13 mouse cellular contexts compared by ENCODE assay signal in the genomic region with DNA sequence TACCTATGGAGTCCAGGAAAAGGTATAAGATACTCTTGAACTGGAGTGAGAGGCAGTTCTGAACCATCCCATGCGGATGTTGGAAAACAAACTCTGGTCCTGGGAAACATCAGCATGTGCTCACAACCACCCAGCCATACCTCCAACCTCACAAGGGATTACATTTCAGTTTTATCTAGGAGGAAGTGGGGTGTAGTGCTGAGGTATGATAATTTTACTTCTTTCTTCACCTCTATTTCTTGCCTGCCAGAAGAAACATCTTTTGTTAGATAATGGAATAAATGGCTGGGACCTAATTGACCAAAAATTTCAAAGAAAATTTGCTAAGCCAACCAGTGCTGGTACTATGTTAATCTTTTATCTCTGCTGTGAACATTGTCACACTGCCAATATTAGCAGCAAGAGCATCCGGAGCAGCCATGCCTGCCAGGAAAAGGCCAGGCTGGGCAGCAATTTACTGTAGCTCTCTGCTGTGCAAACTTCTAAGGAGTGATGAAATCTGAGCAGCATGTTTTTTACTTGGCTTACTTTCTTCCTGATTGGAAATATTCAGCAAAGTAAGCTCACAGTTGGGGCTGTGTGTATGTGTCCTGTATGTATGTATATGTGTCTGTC. TPM values are rescaled to one million over a fixed set of nuclear protein-coding genes. Genes with fewer than 3 reads are reported as not detected.
DNase-seq lines count a peak whose midpoint lies in the region; ATAC-seq and TF ChIP-seq lines count a peak whose summit lies in the region.
"Had no signal": no experiment of that assay in that cellular context is flagged by ENCODE, and none has a peak within 500 bp of the region (broad histone marks: within the 10 kb centered on the region; RNA-seq: fewer than 3 reads in every experiment).

No protein-coding gene starts in this region.

- H3K9me3 ChIP-seq in forebrain, embryonic 14.5 days (replicated peaks; ENCODE audit: control insufficient read depth, low read length): no peaks in the 10 kb centered on the region
- H3K9me3 ChIP-seq in forebrain, embryonic 11.5 days (ENCODE audit: control insufficient read depth, low read length): no peaks in the 10 kb centered on the region
- H3K9me3 ChIP-seq in lung, embryonic 14.5 days (ENCODE audit: low read depth, low read length): no peaks in the 10 kb centered on the region
- no peaks in the 10 kb centered on the region for H3K9me3 ChIP-seq in heart, postnatal 0 days (replicated peaks; ENCODE audit: control insufficient read depth, low read length)
- H3K9me3 ChIP-seq: megakaryocyte, embryonic 14.5 days; neural tube, embryonic 13.5 days had no signal

- H3K4me1 ChIP-seq in forebrain, embryonic 14.5 days (ENCODE audit: control insufficient read depth, insufficient read depth, low read length): no peaks in the 10 kb centered on the region
- H3K4me1 ChIP-seq in forebrain, embryonic 11.5 days (replicated peaks; ENCODE audit: control insufficient read depth, insufficient read depth, low read length): no peaks in the 10 kb centered on the region
- H3K4me1 ChIP-seq in lung, embryonic 14.5 days (ENCODE audit: insufficient read depth): no peaks in the 10 kb centered on the region
- no peaks in the 10 kb centered on the region for H3K4me1 ChIP-seq in lung, adult 2 months (ENCODE audit: control insufficient read depth, insufficient read depth, low read length)
- peaks cover 9% of the 10 kb centered on the region for H3K4me1 ChIP-seq in heart, postnatal 0 days (ENCODE audit: control insufficient read depth, insufficient read depth)
- H3K4me1 ChIP-seq: neural tube, embryonic 13.5 days had no signal

- no peak overlapping the region for H3K4me3 ChIP-seq in forebrain, embryonic 14.5 days (ENCODE audit: low read depth, low read length)
- no peak overlapping the region for H3K4me3 ChIP-seq in forebrain, embryonic 11.5 days (ENCODE audit: low read depth, low read length)
- no peak overlapping the region for H3K4me3 ChIP-seq in lung, embryonic 14.5 days (ENCODE audit: low read depth, low read length)
- H3K4me3 ChIP-seq in lung, adult 2 months (replicated peaks; ENCODE audit: extremely low read depth, low read depth, low read length): no peak overlapping the region
- no peak overlapping the region for H3K4me3 ChIP-seq in heart, postnatal 0 days (ENCODE audit: low read depth, low read length)
- H3K4me3 ChIP-seq: megakaryocyte, embryonic 14.5 days; neural tube, embryonic 13.5 days had no signal

- DNase-seq in forebrain, embryonic 14.5 days (ENCODE audit: low spot score): peak; percentile 31
- DNase-seq in forebrain, embryonic 11.5 days (ENCODE audit: low spot score): no peak
- peak; percentile 80 for DNase-seq in lung, embryonic 14.5 days
- no peak for DNase-seq in lung, adult 2 months
- DNase-seq in heart, postnatal 0 days (ENCODE audit: low spot score): no peak
- peak; percentile 28 for DNase-seq in lung, postnatal 36 days
- no peak for DNase-seq in layer of hippocampus, postnatal 36 days
- DNase-seq in right cerebral cortex, postnatal 14 days: no peak
- DNase-seq: layer of hippocampus, adult 9-11 months had no signal

- no peak for TF ChIP-seq POLR2A in lung, adult 2 months (IDR thresholded peaks at IDR 0.05; ENCODE audit: borderline replicate concordance, extremely low read depth, low read depth, low read length)

- H3K9ac ChIP-seq in forebrain, embryonic 14.5 days (ENCODE audit: low read length): no peak overlapping the region
- no peak overlapping the region for H3K9ac ChIP-seq in forebrain, embryonic 11.5 days (ENCODE audit: low read length)
- H3K9ac ChIP-seq in lung, embryonic 14.5 days: no peak overlapping the region
- H3K9ac ChIP-seq in heart, postnatal 0 days (replicated peaks; ENCODE audit: low read depth, low read length): no peak overlapping the region
- H3K9ac ChIP-seq: neural tube, embryonic 13.5 days had no signal

- no peak for TF ChIP-seq EP300 in heart, postnatal 0 days (IDR thresholded peaks at IDR 0.05; ENCODE audit: low read depth)

- no peaks in the 10 kb centered on the region for H3K27me3 ChIP-seq in forebrain, embryonic 14.5 days (replicated peaks; ENCODE audit: control insufficient read depth, insufficient read depth, low read length)
- H3K27me3 ChIP-seq in forebrain, embryonic 11.5 days (ENCODE audit: control insufficient read depth, insufficient read depth, low read length): no peaks in the 10 kb centered on the region
- H3K27me3 ChIP-seq in lung, embryonic 14.5 days (ENCODE audit: insufficient read depth, low read length): no peaks in the 10 kb centered on the region
- no peaks in the 10 kb centered on the region for H3K27me3 ChIP-seq in heart, postnatal 0 days (ENCODE audit: control insufficient read depth, insufficient read depth, low read length)
- H3K27me3 ChIP-seq: neural tube, embryonic 13.5 days had no signal

- TF ChIP-seq CTCF in lung, embryonic 14.5 days (IDR thresholded peaks at IDR 0.05; ENCODE audit: low read depth): no peak
- no peak for TF ChIP-seq CTCF in lung, adult 2 months (IDR thresholded peaks at IDR 0.05; ENCODE audit: insufficient read depth, low read length)
- TF ChIP-seq CTCF in heart, postnatal 0 days (IDR thresholded peaks at IDR 0.05; ENCODE audit: low read depth): no peak

- WGBS in forebrain, embryonic 14.5 days: 65% methylated on average over 2 of the region's 2 CpGs
- 79% methylated on average over 2 of the region's 2 CpGs for WGBS in forebrain, embryonic 11.5 days
- WGBS in lung, embryonic 14.5 days: 42% methylated on average over 2 of the region's 2 CpGs
- 38% methylated on average over 2 of the region's 2 CpGs for WGBS in lung, adult 2 months
- 20% methylated on average over 2 of the region's 2 CpGs for WGBS in heart, postnatal 0 days

- H3K36me3 ChIP-seq in forebrain, embryonic 14.5 days (ENCODE audit: control insufficient read depth, insufficient read depth, low read length): no peaks in the 10 kb centered on the region
- no peaks in the 10 kb centered on the region for H3K36me3 ChIP-seq in forebrain, embryonic 11.5 days (ENCODE audit: control insufficient read depth, insufficient read depth, low read length)
- H3K36me3 ChIP-seq in lung, embryonic 14.5 days (ENCODE audit: insufficient read depth): no peaks in the 10 kb centered on the region
- H3K36me3 ChIP-seq in heart, postnatal 0 days (replicated peaks; ENCODE audit: control insufficient read depth, insufficient read depth, low read length): no peaks in the 10 kb centered on the region
- H3K36me3 ChIP-seq: neural tube, embryonic 13.5 days had no signal

- H3K27ac ChIP-seq in forebrain, embryonic 14.5 days (ENCODE audit: low read depth, low read length): no peak overlapping the region
- no peak overlapping the region for H3K27ac ChIP-seq in forebrain, embryonic 11.5 days (ENCODE audit: low read depth, low read length)
- no peak overlapping the region for H3K27ac ChIP-seq in lung, embryonic 14.5 days (ENCODE audit: low read depth)
- no peak overlapping the region for H3K27ac ChIP-seq in heart, postnatal 0 days (ENCODE audit: low read depth)
- H3K27ac ChIP-seq: neural tube, embryonic 13.5 days had no signal

- no peak for ATAC-seq in forebrain, embryonic 14.5 days
- no peak for ATAC-seq in forebrain, embryonic 11.5 days (replicated peaks; ENCODE audit: low FRiP score)
- peak; percentile 85; the same call in 1 of the 2 replicates for ATAC-seq in lung, embryonic 14.5 days (ENCODE audit: insufficient read depth)
- peak; percentile 44; the same call in 1 of the 2 replicates for ATAC-seq in heart, postnatal 0 days (ENCODE audit: insufficient read depth, low read depth)

- no peak overlapping the region for H3K4me2 ChIP-seq in forebrain, embryonic 14.5 days (ENCODE audit: low read length)
- no peak overlapping the region for H3K4me2 ChIP-seq in forebrain, embryonic 11.5 days (ENCODE audit: low read depth, low read length, severe bottlenecking)
- no peak overlapping the region for H3K4me2 ChIP-seq in lung, embryonic 14.5 days
- no peak overlapping the region for H3K4me2 ChIP-seq in heart, postnatal 0 days (ENCODE audit: low read depth, low read length)
- H3K4me2 ChIP-seq: neural tube, embryonic 13.5 days had no signal

RNA-seq across cellular contexts. Expression of a gene that starts 6.3 kb away (rescaled TPM):
- 0.56 TPM in 1 of 2 replicates, not detected in the other for polyA plus RNA-seq in forebrain, embryonic 14.5 days (2014; fragmentation: Nextera tagmentation; extraction: Ambion mirVana)
- not detected in 2 replicates for polyA plus RNA-seq in forebrain, embryonic 11.5 days (2014; fragmentation: Nextera tagmentation; extraction: Ambion mirVana)
- 0.72 and 1.3 TPM in 2 replicates for polyA plus RNA-seq in lung, embryonic 14.5 days (2014; fragmentation: Nextera tagmentation; extraction: Ambion mirVana)
- 1.9 and 2.5 TPM in 2 replicates for polyA plus RNA-seq in lung, adult 2 months (2012; rRNA removed)
- total RNA-seq in heart, postnatal 0 days (2014; rRNA removed; ENCODE audit: low replicate concordance): 0.27 and 0.31 TPM in 2 replicates
- polyA plus RNA-seq in heart, postnatal 0 days (2015; fragmentation: Nextera tagmentation; extraction: Ambion mirVana): 1.4 and 1.5 TPM in 2 replicates
- under 1 TPM; 0.37 to 0.68 TPM for total RNA-seq in layer of hippocampus, postnatal 36 days (2021)
- polyA plus RNA-seq: neural tube, embryonic 13.5 days had no signal

RNA-seq across cellular contexts. Expression of a gene that starts 18.9 kb away (rescaled TPM):
- not detected in 2 replicates for polyA plus RNA-seq in forebrain, embryonic 14.5 days (2014; fragmentation: Nextera tagmentation; extraction: Ambion mirVana)
- polyA plus RNA-seq in forebrain, embryonic 11.5 days (2014; fragmentation: Nextera tagmentation; extraction: Ambion mirVana): not detected in 2 replicates
- not detected in 2 replicates for polyA plus RNA-seq in lung, embryonic 14.5 days (2014; fragmentation: Nextera tagmentation; extraction: Ambion mirVana)
- polyA plus RNA-seq in lung, adult 2 months (2012; rRNA removed): 2.2 TPM in 2 replicates
- not detected in 2 replicates for total RNA-seq in heart, postnatal 0 days (2014; rRNA removed; ENCODE audit: low replicate concordance)
- polyA plus RNA-seq in heart, postnatal 0 days (2015; fragmentation: Nextera tagmentation; extraction: Ambion mirVana): not detected in 2 replicates
- total RNA-seq in layer of hippocampus, postnatal 36 days (2021): not detected
- total RNA-seq: ES-E14; heart, adult 18-20 months had no signal
- polyA plus RNA-seq: neural tube, embryonic 13.5 days had no signal

RNA-seq across cellular contexts. Expression of a gene that starts 46.2 kb away (rescaled TPM):
- polyA plus RNA-seq in forebrain, embryonic 14.5 days (2014; fragmentation: Nextera tagmentation; extraction: Ambion mirVana): 71.9 and 86.0 TPM in 2 replicates
- 78.3 and 85.0 TPM in 2 replicates for polyA plus RNA-seq in forebrain, embryonic 11.5 days (2014; fragmentation: Nextera tagmentation; extraction: Ambion mirVana)
- 49.9 and 51.2 TPM in 2 replicates for polyA plus RNA-seq in lung, embryonic 14.5 days (2014; fragmentation: Nextera tagmentation; extraction: Ambion mirVana)
- 21.9 and 40.0 TPM in 2 replicates for polyA plus RNA-seq in lung, adult 2 months (2012; rRNA removed)
- 30.5 and 88.5 TPM in 2 replicates for total RNA-seq in heart, postnatal 0 days (2014; rRNA removed; ENCODE audit: low replicate concordance)
- 29.1 and 29.2 TPM in 2 replicates for polyA plus RNA-seq in heart, postnatal 0 days (2015; fragmentation: Nextera tagmentation; extraction: Ambion mirVana)
- total RNA-seq in layer of hippocampus, postnatal 36 days (2021): 10 to 100 TPM; 18.8 to 21.8 TPM

Comparison
In these comparisons a context has a peak if more than half of its experiments do, and no peak if none do; other contexts are left out.
1. DNase-seq: peak in forebrain, embryonic 14.5 days (single experiment), lung, embryonic 14.5 days (single experiment) and lung, postnatal 36 days (single experiment); none in forebrain, embryonic 11.5 days (single experiment), lung, adult 2 months (single experiment), heart, postnatal 0 days (single experiment), layer of hippocampus, postnatal 36 days (0 of 2) and right cerebral cortex, postnatal 14 days (single experiment).
2. ATAC-seq: peak in lung, embryonic 14.5 days (single experiment) and heart, postnatal 0 days (single experiment); none in forebrain, embryonic 14.5 days (single experiment) and forebrain, embryonic 11.5 days (single experiment).